Mouse (Mus musculus) urinary bladder, adult 18-20 months (tissue): ENCODE data around the gene Vmn1r158.
"Not testable (repeated sequence)": the region's sequence is repeated elsewhere in the genome, so short reads cannot be mapped to it uniquely, and the experiment has no call there.

ENCODE experiments used
- DNase-seq, 2 experiments: peaks; one replicate each; pipeline ENCODE4 v3.0.0; 2022; ENCODE audit warnings: low spot score in 2 of 2, mixed read lengths in 2 of 2

The Vmn1r158 gene

GRCm38 (mm10) chr7:22790682-22791081 lies at the start of gene Vmn1r158:
Gene Vmn1r158 (minus strand): TSS chr7:22790782.
- DNase-seq = not testable (repeated sequence)

DNA sequence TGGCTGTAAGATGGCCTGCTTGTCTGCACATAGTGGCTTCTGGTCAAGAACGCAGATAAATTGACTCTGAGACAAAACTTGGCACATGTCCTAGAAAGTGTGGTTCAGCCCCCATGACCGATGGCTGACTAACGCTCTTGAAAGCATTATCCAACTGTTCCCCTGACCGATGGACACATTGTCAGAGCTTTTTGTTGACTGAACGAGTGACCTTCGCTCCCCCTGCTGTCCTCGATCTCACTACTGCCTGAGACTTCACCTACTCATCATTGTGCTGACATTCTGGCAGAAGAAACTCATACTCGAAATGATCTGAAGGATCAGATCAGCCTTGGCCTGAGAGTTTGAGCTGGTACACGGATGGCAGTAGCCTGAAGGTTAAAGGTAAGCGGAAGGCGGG lies 14.6 kb downstream of the Vmn1r158 start:
- DNase-seq = not testable (repeated sequence)

- DNase-seq = not testable (repeated sequence)
Observed at GRCm38 (mm10) chr7:22761397-22761796, 29.2 kb downstream of the Vmn1r158 start, which contains the start of gene Vmn1r157. Gene Vmn1r157 (plus strand): TSS chr7:22761697.
